Mouse (Mus musculus) hindbrain, embryonic 16.5 days (tissue): ENCODE measurements around the gene Mrtfb. TPM values are rescaled to one million over a fixed set of nuclear protein-coding genes. Genes with fewer than 3 reads are reported as not detected.

Experiments used
- ATAC-seq: fragments of 200-750 bp; cut with Nextera tagmentation; 2 replicates; pipeline ENCODE4 v1.8.0; 2017; ENCODE audit warnings: moderate TSS enrichment, moderate library complexity
- H3K27ac ChIP-seq: fragments of 300-500 bp; sonication (generic); 2 replicates; pipeline ENCODE4 v1.5.1; 2014; ENCODE audit warnings: low read depth, mild to moderate bottlenecking, control low read depth, low read length, moderate library complexity
- H3K27me3 ChIP-seq: fragments of 300-500 bp; sonication (generic); replicated peaks from 2 replicates; pipeline ENCODE4 v1.6.1; 2014; ENCODE audit warnings: low read length; ENCODE audit not compliant: control insufficient read depth, insufficient read depth
- H3K36me3 ChIP-seq: fragments of 300-500 bp; sonication (generic); 2 replicates; pipeline ENCODE4 v1.6.1; 2014; ENCODE audit warnings: mild to moderate bottlenecking, low read length, moderate library complexity, mixed read lengths; ENCODE audit not compliant: control insufficient read depth, insufficient read depth
- H3K4me1 ChIP-seq: fragments of 300-500 bp; sonication (generic); 2 replicates; pipeline ENCODE4 v1.6.1; 2014; ENCODE audit warnings: low read depth, low read length; ENCODE audit not compliant: control insufficient read depth, insufficient read depth
- H3K4me2 ChIP-seq: fragments of 300-500 bp; sonication (generic); 2 replicates; pipeline ENCODE4 v1.6.1; 2014; ENCODE audit warnings: mild to moderate bottlenecking, low read length, control low read depth, moderate library complexity
- H3K4me3 ChIP-seq: fragments of 300-500 bp; sonication (generic); 2 replicates; pipeline ENCODE4 v1.5.1; 2014; ENCODE audit warnings: mild to moderate bottlenecking, low read length, control low read depth, moderate library complexity
- H3K9ac ChIP-seq: fragments of 300-500 bp; sonication (generic); 2 replicates; pipeline ENCODE4 v1.6.1; 2014; ENCODE audit warnings: low read depth, mild to moderate bottlenecking, control low read depth, low read length, moderate library complexity
- H3K9me3 ChIP-seq: fragments of 300-500 bp; sonication (generic); 2 replicates; pipeline ENCODE4 v1.6.1; 2014; ENCODE audit warnings: mild to moderate bottlenecking, low read length, moderate library complexity; ENCODE audit not compliant: control insufficient read depth
- WGBS: fragments of 180-500 bp; shearing (Covaris S2); extraction: QIAGEN DNeasy Blood & Tissue Kit; methylation state at CpG from one replicate; pipeline ENCODE4 v1.1.7; 2014; 5-methylcytosine and 5-hydroxymethylcytosine counted together
- polyA plus RNA-seq: library from polyadenylated mRNA; unstranded; fragments of >200 nt; fragmentation: Nextera tagmentation; extraction: Ambion mirVana; gene quantifications from 2 replicates; pipeline ENCODE4 v1.2.1, GENCODE M21; 2015

The Mrtfb gene
- polyA plus RNA-seq, 1 experiment from 2014 or later: 10.5 TPM

DNA sequence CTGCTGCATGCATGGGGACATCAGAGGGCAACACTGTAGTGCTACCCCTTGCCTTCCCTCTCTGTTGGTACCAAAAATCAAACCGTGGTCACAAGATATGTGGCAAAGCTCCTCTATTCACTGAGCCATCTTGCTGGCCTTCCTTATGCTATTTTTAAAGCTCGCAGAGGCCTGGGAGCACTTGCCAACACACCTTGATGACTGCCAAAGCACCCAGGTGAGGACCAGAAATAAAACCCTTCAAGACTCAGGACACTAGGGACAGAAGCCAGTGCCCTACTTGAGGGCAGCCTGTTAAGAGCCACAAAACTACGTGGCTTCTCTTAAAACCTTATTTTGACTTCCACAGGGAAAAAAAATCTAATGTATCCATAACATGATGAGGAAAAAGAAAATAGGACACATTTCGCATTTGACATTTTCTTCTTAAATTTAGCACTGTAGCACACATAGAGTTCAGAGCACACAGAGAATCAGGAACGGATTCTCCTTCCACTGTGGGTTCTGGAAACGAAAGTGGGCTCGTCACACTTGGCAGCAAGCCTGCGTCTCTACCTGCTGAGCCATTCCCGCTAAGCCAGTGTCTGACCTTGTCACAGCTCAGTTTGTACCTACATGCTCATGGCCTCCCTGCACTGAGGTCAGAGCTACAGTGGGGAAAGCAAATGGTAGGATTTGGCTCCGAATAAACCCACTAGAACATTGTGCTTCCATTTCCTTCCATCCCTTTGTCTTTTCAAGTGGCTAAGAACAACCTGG, 170.7 kb downstream of the Mrtfb start:
- WGBS: 83% methylated on average over 10 of the region's 10 CpGs
- Histone ChIP-seq H3K9ac (no peak overlapping the region), H3K27me3 (no peaks in the 10 kb centered on the region), H3K9me3 (no peaks in the 10 kb centered on the region), H3K36me3 (no peaks in the 10 kb centered on the region), H3K4me3 (no peak overlapping the region), H3K4me1 (no peaks in the 10 kb centered on the region), H3K27ac (no peak overlapping the region), H3K4me2 (no peak overlapping the region)
- no peak for ATAC-seq

DNA sequence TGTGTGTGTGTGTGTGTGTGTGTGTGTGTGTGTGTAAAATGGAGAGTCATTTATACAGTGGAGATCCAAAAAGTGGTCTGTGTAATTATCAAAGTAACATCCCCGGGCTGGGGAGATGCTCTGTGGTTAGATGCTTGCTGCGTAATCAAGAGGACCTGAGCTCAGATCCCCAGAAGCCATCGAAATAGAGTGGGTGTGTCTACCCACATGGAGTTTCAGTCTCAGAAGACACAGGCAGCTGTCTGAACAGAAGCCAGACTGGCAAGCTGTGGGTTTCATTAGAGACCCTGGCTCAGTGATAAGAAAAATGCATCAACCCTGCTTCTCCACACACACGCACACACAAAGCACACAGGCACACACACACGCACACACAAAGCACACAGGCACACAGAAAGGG, 171.8 kb downstream of the Mrtfb start:
- Histone ChIP-seq H3K27me3 (no peaks in the 10 kb centered on the region), H3K9me3 (no peaks in the 10 kb centered on the region), H3K36me3 (no peaks in the 10 kb centered on the region), H3K4me1 (no peaks in the 10 kb centered on the region), H3K27ac (no peak overlapping the region; the same call in 1 of the 2 replicates), H3K4me2 (no peak overlapping the region), H3K4me3 (no peak overlapping the region), H3K9ac (no peak overlapping the region)
- peak; percentile 24; the same call in 1 of the 2 replicates for ATAC-seq
- WGBS: 74% methylated on average over 5 of the region's 5 CpGs

DNA sequence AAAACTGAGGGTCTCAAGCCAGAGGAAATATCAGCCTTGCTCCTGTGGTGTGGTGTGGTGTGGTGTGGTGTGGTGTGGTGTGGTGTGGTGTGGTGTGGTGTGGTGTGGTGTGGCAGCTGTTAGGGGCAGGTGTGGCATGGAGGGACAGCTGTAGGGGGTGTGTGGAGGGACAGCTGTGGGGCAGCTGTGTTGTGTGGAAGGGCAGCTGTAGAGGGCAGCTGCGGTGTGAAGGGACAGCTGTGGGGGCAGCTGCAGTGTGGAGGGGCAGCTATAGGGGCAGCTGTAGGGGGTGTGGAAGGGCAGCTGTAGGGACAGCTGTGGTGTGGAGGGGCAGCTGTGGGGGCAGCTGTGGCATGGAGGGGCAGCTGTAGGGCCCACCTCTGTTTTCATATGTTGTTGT, 172.5 kb downstream of the Mrtfb start:
- H3K9ac ChIP-seq: no peak overlapping the region
- H3K4me2 ChIP-seq: no peak overlapping the region
- no peaks in the 10 kb centered on the region for H3K4me1 ChIP-seq
- H3K27me3 ChIP-seq: no peaks in the 10 kb centered on the region
- no peaks in the 10 kb centered on the region for H3K36me3 ChIP-seq
- ATAC-seq: no peak
- 92% methylated on average over 1 of the region's 1 CpGs for WGBS
- H3K27ac ChIP-seq: no peak overlapping the region
- H3K9me3 ChIP-seq: no peaks in the 10 kb centered on the region
- H3K4me3 ChIP-seq: no peak overlapping the region

DNA sequence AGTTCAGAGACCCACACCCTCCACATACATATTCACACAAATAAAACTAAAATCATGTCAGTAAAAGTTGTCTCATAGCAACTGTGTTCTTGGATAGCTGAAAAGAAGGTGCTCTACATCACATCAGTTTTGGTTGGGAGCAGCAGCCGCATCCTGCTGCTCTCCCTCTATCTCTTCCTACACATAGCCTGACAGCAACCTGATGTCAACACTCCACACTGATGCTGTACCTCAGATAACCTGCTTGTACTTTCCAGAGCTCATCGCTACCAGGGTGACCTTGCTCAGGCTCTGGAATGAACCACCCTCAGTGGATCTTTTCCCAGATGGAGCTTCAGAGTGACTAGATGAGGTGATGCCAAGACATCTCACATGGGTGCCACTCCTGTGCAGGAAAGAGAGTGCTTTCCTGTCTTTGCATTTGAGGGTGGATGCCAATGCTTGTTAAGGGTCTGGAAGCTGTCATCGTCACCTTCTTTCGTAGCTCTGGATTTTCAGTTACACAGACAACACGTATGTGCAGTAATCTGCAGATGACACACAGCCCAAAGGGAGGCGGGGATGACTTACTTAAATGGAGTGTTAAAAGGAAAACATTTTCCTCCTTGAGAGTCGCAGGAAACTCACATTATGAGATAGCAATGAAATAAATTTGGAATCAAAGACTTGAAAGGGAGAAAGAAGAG, 173.8 kb downstream of the Mrtfb start:
- ATAC-seq: no peak
- no peak overlapping the region for H3K27ac ChIP-seq
- WGBS: 86% methylated on average over 7 of the region's 7 CpGs

DNA sequence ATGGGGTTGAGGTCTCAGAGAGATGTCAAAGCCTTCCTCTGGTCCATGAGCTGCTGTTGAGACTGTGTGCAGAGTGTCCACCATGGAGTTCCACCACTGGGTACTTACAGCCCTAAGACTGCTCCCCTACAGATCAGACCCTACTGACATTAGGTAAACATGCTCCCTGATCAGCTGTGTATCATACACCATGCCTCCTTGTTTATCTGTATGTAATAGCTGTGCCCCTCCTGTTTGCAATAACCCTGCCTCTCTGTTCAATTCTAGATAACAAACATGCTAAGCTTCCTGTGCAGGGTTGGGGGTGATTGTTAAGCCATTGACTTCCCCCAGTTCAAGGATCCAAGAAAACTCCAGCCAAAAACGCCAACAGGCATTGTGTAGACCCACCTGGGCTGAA, 174.7 kb downstream of the Mrtfb start:
- no peaks in the 10 kb centered on the region for H3K27me3 ChIP-seq
- H3K4me2 ChIP-seq: no peak overlapping the region
- 79% methylated on average over 1 of the region's 1 CpGs for WGBS
- H3K36me3 ChIP-seq: no peaks in the 10 kb centered on the region
- no peaks in the 10 kb centered on the region for H3K4me1 ChIP-seq
- no peaks in the 10 kb centered on the region for H3K9me3 ChIP-seq
- H3K4me3 ChIP-seq: no peak overlapping the region
- no peak overlapping the region for H3K27ac ChIP-seq
- ATAC-seq: no peak
- no peak overlapping the region for H3K9ac ChIP-seq

More for the DNA sequence above, 173.8 kb downstream of the Mrtfb start:
- Histone ChIP-seq H3K27me3 (no peaks in the 10 kb centered on the region), H3K4me2 (no peak overlapping the region), H3K9ac (no peak overlapping the region), H3K36me3 (no peaks in the 10 kb centered on the region), H3K9me3 (no peaks in the 10 kb centered on the region), H3K4me1 (no peaks in the 10 kb centered on the region), H3K4me3 (no peak overlapping the region)

DNA sequence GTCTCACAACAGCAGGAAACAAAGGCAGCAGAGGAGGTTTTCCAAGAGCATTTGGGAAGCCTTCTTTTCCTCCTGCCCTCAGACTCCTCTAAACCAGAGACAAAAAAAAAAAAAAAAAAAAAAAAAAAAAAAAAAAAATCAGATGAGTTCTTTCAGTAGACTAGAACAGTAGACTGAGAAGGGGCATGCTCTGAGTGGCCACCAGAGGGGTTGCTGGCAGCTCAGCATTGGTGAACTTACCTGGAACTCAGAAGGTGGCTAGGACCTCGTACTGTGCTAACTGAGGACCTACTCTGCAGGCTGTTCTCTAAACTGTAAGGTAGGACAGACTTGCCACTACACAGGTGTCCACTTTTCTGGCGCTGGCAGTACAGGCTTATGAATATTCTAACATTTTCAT, 179.3 kb downstream of the Mrtfb start:
- Histone ChIP-seq H3K4me1 (peaks cover 8% of the 10 kb centered on the region), H3K36me3 (no peaks in the 10 kb centered on the region), H3K9me3 (no peaks in the 10 kb centered on the region), H3K27me3 (no peaks in the 10 kb centered on the region), H3K27ac (no peak overlapping the region), H3K4me2 (no peak overlapping the region), H3K4me3 (no peak overlapping the region), H3K9ac (no peak overlapping the region)
- no peak for ATAC-seq
- 84% methylated on average over 2 of the region's 2 CpGs for WGBS

DNA sequence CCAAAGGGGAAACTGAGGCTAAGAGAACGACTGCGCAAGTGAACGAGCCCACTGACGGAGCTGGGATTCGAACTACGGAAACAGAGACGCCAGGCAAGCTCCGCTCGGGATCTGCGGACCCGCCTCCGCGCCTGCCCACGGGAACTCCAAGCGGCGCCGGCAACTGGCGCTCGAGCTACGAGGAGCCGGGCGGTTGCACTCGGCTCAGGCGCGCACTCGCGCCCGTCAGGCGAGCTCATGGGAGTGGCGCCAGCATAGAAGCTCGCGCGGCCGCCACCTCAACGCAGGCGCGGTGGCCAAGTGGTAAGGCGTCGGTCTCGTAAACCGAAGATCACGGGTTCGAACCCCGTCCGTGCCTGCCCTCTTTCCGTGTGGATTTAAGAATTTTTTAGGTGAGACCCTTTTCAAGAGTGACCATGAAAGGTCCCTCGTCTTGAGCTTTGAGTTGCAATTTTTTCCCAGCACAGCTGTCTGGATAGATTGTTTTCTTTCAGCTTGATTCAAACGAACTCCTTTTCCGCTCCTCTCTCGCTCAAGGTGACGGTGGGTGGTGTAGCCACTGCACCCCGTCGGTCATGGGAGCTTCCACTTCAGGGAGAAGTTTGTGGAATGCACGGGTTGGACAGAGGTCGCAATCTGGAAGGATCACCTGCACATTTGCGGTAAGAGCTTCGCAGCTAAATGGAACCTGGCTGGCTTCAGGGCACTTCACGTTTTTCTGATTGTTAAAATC, 180.9 kb downstream of the Mrtfb start:
- Histone ChIP-seq H3K4me2 (peak overlapping the region; percentile 75), H3K4me3 (peak overlapping the region; percentile 65), H3K27me3 (no peaks in the 10 kb centered on the region), H3K36me3 (no peaks in the 10 kb centered on the region), H3K4me1 (peaks cover 8% of the 10 kb centered on the region), H3K9ac (peak overlapping the region; percentile 66), H3K9me3 (no peaks in the 10 kb centered on the region), H3K27ac (peak overlapping the region; percentile 53)
- under 1% methylated on average over 58 of the region's 58 CpGs for WGBS
- peak; percentile 98 for ATAC-seq

DNA sequence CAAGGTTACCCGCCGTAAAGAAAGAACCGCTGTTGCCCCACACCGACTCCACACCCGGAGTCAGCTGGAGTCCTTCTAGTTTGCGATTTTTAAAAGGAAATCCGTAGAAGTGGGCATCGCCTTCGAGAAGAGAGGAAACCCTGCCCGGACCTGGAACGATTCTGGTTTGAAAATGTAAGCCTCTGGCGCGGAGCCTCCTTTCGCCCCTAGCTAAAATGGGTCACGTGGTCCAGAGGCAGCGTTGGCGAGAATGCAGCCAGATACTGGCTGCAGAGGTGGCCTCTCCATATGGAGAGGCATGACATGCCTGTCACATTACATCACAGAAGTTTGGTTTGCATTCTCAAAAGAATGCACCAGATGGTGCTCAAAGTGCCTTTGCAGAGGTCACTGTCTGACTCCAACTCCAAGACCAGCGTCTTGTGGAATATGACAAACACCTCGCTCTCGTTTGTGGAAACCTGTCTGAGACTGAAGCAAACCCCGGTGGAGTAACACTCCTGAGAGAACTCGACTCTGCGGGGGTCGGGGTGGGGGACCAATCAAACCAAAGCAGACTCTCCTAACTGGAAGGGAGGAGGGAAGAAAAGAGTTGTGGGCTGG, 181.6 kb downstream of the Mrtfb start:
- Histone ChIP-seq H3K4me3 (peak overlapping the region; percentile 65), H3K9ac (peak overlapping the region; percentile 66), H3K36me3 (no peaks in the 10 kb centered on the region), H3K9me3 (no peaks in the 10 kb centered on the region), H3K27ac (peak overlapping the region; percentile 53), H3K27me3 (no peaks in the 10 kb centered on the region), H3K4me2 (peak overlapping the region; percentile 75), H3K4me1 (peaks cover 8% of the 10 kb centered on the region)
- under 1% methylated on average over 24 of the region's 24 CpGs for WGBS
- ATAC-seq: peak; percentile 35

DNA sequence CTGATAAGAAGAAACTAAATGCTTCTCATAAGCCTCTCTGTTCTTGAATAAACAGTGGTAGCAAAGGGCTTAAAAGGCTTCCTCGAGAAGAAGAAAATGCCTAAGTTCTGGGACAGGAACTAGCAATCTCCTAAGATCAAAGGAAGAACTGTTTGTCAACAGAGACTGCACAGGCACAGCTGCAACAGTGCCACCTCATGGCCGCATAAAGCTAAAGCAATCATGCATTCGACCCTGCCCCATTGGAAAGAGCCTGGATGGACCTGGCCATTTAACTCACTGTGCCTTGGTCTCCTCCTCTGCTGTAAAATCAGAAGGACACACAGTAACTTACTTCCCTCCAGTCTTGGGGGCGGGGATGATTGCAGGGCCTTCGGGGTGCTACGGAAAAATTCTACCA, 184.2 kb downstream of the Mrtfb start:
- H3K4me2 ChIP-seq: no peak overlapping the region
- H3K4me1 ChIP-seq: peaks cover 8% of the 10 kb centered on the region
- H3K4me3 ChIP-seq: no peak overlapping the region
- H3K9ac ChIP-seq: no peak overlapping the region
- no peaks in the 10 kb centered on the region for H3K36me3 ChIP-seq
- 49% methylated on average over 6 of the region's 6 CpGs for WGBS
- ATAC-seq: no peak
- H3K27ac ChIP-seq: no peak overlapping the region
- H3K27me3 ChIP-seq: no peaks in the 10 kb centered on the region
- no peaks in the 10 kb centered on the region for H3K9me3 ChIP-seq
